Mouse (Mus musculus): Measurements from ENCODE around the gene Slc23a3. TPM values are rescaled to one million over a fixed set of nuclear protein-coding genes. Genes with fewer than 3 reads are reported as not detected.

Slc23a3 gene
- polyA plus RNA-seq, 1 experiment from 2014 or later, result not detected

- WGBS, result 78% methylated on average over 3 of the region's 3 CpGs
- H3K27me3 ChIP-seq (ENCODE audit: control insufficient read depth, insufficient read depth, low read depth, low read length), result no peaks in the 10 kb centered on the region
- H3K4me3 ChIP-seq (ENCODE audit: low read depth, low read length), result no peak overlapping the region
- peaks cover 4% of the 10 kb centered on the region; the same call in 1 of the 2 replicates for H3K4me1 ChIP-seq (ENCODE audit: control insufficient read depth, insufficient read depth, low read length)
- H3K27ac ChIP-seq (ENCODE audit: low read length), result no peak overlapping the region
- ATAC-seq, result no peak
- H3K36me3 ChIP-seq (ENCODE audit: control insufficient read depth, insufficient read depth, low read length), result no peaks in the 10 kb centered on the region
- H3K4me2 ChIP-seq (ENCODE audit: low read length), result no peak overlapping the region
- no peaks in the 10 kb centered on the region for H3K9me3 ChIP-seq (replicated peaks; ENCODE audit: control insufficient read depth, low read length, poor library complexity, severe bottlenecking)
- H3K9ac ChIP-seq (ENCODE audit: low read depth, low read length), result no peak overlapping the region
Observed at GRCm38 (mm10) chr1:75122211-75122610, 11.5 kb downstream of the Slc23a3 start.

Other genes starting within 250 kb of the Slc23a3 start
- 1.6 and 2.9 TPM in 2 replicates for gene Fev, start 248.5 kb downstream of the Slc23a3 start, polyA plus RNA-seq (2015; fragmentation: Nextera tagmentation; extraction: Ambion mirVana)
- 0.45 and 0.51 TPM in 2 replicates for gene Cryba2, start 240.7 kb downstream of the Slc23a3 start, polyA plus RNA-seq (2015; fragmentation: Nextera tagmentation; extraction: Ambion mirVana)
- gene Cfap65, start 198.3 kb downstream of the Slc23a3 start, polyA plus RNA-seq (2015; fragmentation: Nextera tagmentation; extraction: Ambion mirVana), result 1.3 and 1.4 TPM in 2 replicates
- gene Ihh, start 182.2 kb downstream of the Slc23a3 start, polyA plus RNA-seq (2015; fragmentation: Nextera tagmentation; extraction: Ambion mirVana), result 0.16 and 0.32 TPM in 2 replicates
- 5.1 and 5.2 TPM in 2 replicates for gene Nhej1, start 8.7 kb downstream of the Slc23a3 start, polyA plus RNA-seq (2015; fragmentation: Nextera tagmentation; extraction: Ambion mirVana)
- gene Cnppd1, start 8.8 kb upstream of the Slc23a3 start, polyA plus RNA-seq (2015; fragmentation: Nextera tagmentation; extraction: Ambion mirVana), result 52.5 and 54.0 TPM in 2 replicates
- 134 and 138 TPM in 2 replicates for gene Retreg2, start 8.9 kb upstream of the Slc23a3 start, polyA plus RNA-seq (2015; fragmentation: Nextera tagmentation; extraction: Ambion mirVana)
- gene Zfand2b, start 34.8 kb upstream of the Slc23a3 start, polyA plus RNA-seq (2015; fragmentation: Nextera tagmentation; extraction: Ambion mirVana), result 38.2 and 41.8 TPM in 2 replicates
- 57.1 and 57.7 TPM in 2 replicates for gene Abcb6, start 46.5 kb upstream of the Slc23a3 start, polyA plus RNA-seq (2015; fragmentation: Nextera tagmentation; extraction: Ambion mirVana)
- 27.2 and 29.5 TPM in 2 replicates for gene Ankzf1, start 58.3 kb upstream of the Slc23a3 start, polyA plus RNA-seq (2015; fragmentation: Nextera tagmentation; extraction: Ambion mirVana)
- gene Atg9a, start 58.3 kb upstream of the Slc23a3 start, polyA plus RNA-seq (2015; fragmentation: Nextera tagmentation; extraction: Ambion mirVana), result 59.0 and 60.8 TPM in 2 replicates
- gene Glb1l, start 76.9 kb upstream of the Slc23a3 start, polyA plus RNA-seq (2015; fragmentation: Nextera tagmentation; extraction: Ambion mirVana), result 23.0 and 25.4 TPM in 2 replicates
- 147 and 154 TPM in 2 replicates for gene Stk16, start 76.9 kb upstream of the Slc23a3 start, polyA plus RNA-seq (2015; fragmentation: Nextera tagmentation; extraction: Ambion mirVana)
- 11.2 and 22.2 TPM in 2 replicates for gene Tuba4a, start 86.0 kb upstream of the Slc23a3 start, polyA plus RNA-seq (2015; fragmentation: Nextera tagmentation; extraction: Ambion mirVana)
- gene A630095N17Rik, start 98.2 kb upstream of the Slc23a3 start, polyA plus RNA-seq (2015; fragmentation: Nextera tagmentation; extraction: Ambion mirVana), result not detected in 2 replicates
- gene Dnajb2, start 102.5 kb upstream of the Slc23a3 start, polyA plus RNA-seq (2015; fragmentation: Nextera tagmentation; extraction: Ambion mirVana), result 79.4 and 84.3 TPM in 2 replicates
- 26.3 and 33.4 TPM in 2 replicates for gene Ptprn, start 130.6 kb upstream of the Slc23a3 start, polyA plus RNA-seq (2015; fragmentation: Nextera tagmentation; extraction: Ambion mirVana)
- 209 and 241 TPM in 2 replicates for gene Resp18, start 144.5 kb upstream of the Slc23a3 start, polyA plus RNA-seq (2015; fragmentation: Nextera tagmentation; extraction: Ambion mirVana)
- 136 and 145 TPM in 2 replicates for gene Dnpep, start 184.1 kb upstream of the Slc23a3 start, polyA plus RNA-seq (2015; fragmentation: Nextera tagmentation; extraction: Ambion mirVana)
- gene Des, start 226.4 kb upstream of the Slc23a3 start, polyA plus RNA-seq (2015; fragmentation: Nextera tagmentation; extraction: Ambion mirVana), result 1.2 and 1.7 TPM in 2 replicates
- gene Speg, start 241.4 kb upstream of the Slc23a3 start, polyA plus RNA-seq (2015; fragmentation: Nextera tagmentation; extraction: Ambion mirVana), result 17.7 and 20.8 TPM in 2 replicates